16 mouse cellular contexts compared by ENCODE assay signal in genomic region chr4:119427680-119428079, GRCm38 (mm10). TPM values are rescaled to one million over a fixed set of nuclear protein-coding genes. Genes with fewer than 3 reads are reported as not detected.
DNase-seq lines count a peak whose midpoint lies in the region; ATAC-seq and TF ChIP-seq lines count a peak whose summit lies in the region.
"Had no signal": no experiment of that assay in that cellular context is flagged by ENCODE, and none has a peak within 500 bp of the region (broad histone marks: within the 10 kb centered on the region; RNA-seq: fewer than 3 reads in every experiment).

No protein-coding gene starts in this region.

- DNase-seq in heart, postnatal 10 days = peak; percentile 21 to 37
- peak; percentile 83 for DNase-seq in spleen, adult 12 weeks (ENCODE audit: low spot score)
- no peak for DNase-seq in spleen, adult 18-20 months
- DNase-seq in kidney, postnatal 14 days = peak; percentile 66
- peak; percentile 91 to 94 for DNase-seq in spleen, postnatal 4 days (ENCODE audit: low spot score in 2 of 2)
- DNase-seq in forebrain, postnatal 0 days = no peak
- DNase-seq: cerebellum, adult 11 months; gastrocnemius, postnatal 14 days had no signal

- H3K9me3 ChIP-seq in heart, embryonic 11.5 days (replicated peaks; ENCODE audit: control insufficient read depth, low read length) = no peaks in the 10 kb centered on the region
- no peaks in the 10 kb centered on the region for H3K9me3 ChIP-seq in forebrain, postnatal 0 days (ENCODE audit: low read length)
- H3K9me3 ChIP-seq in hindbrain, embryonic 13.5 days = no peaks in the 10 kb centered on the region
- H3K9me3 ChIP-seq: heart, embryonic 12.5 days; midbrain, embryonic 10.5 days; stomach, embryonic 15.5 days had no signal

- ATAC-seq in heart, embryonic 11.5 days (replicated peaks; ENCODE audit: insufficient number of reproducible peaks, low FRiP score, low TSS enrichment) = no peak
- no peak for ATAC-seq in forebrain, postnatal 0 days
- no peak for ATAC-seq in hindbrain, embryonic 13.5 days (ENCODE audit: low FRiP score)
- ATAC-seq: forebrain, embryonic 16.5 days; lung, postnatal 0 days had no signal

- no peak overlapping the region for H3K4me2 ChIP-seq in heart, embryonic 11.5 days
- no peak overlapping the region for H3K4me2 ChIP-seq in forebrain, postnatal 0 days (ENCODE audit: low read depth)
- H3K4me2 ChIP-seq in hindbrain, embryonic 13.5 days = no peak overlapping the region
- H3K4me2 ChIP-seq: heart, embryonic 12.5 days; hindbrain, embryonic 14.5 days; stomach, embryonic 15.5 days had no signal

- intact Hi-C loops in heart, postnatal 10 days (cut with DNase I) = loop anchor here (5.0 kb wide), 1 partner anchor 110 kb away; the partner anchor contains the start of genes Foxj3 and Frg2f1

- no peaks in the 10 kb centered on the region for H3K4me1 ChIP-seq in heart, embryonic 11.5 days (ENCODE audit: control insufficient read depth, insufficient read depth, low read length)
- H3K4me1 ChIP-seq in forebrain, postnatal 0 days (ENCODE audit: insufficient read depth) = 0 out of 2 replicates have a peak, but pooled peaks cover 4% of the 10 kb centered on the region
- H3K4me1 ChIP-seq in hindbrain, embryonic 13.5 days (replicated peaks) = peaks cover 8% of the 10 kb centered on the region

- H3K36me3 ChIP-seq in heart, embryonic 11.5 days (ENCODE audit: control insufficient read depth, insufficient read depth, low read length) = no peaks in the 10 kb centered on the region
- H3K36me3 ChIP-seq in forebrain, postnatal 0 days (ENCODE audit: insufficient read depth) = no peaks in the 10 kb centered on the region
- H3K36me3 ChIP-seq in hindbrain, embryonic 13.5 days = no peaks in the 10 kb centered on the region
- H3K36me3 ChIP-seq: heart, embryonic 12.5 days; midbrain, embryonic 10.5 days; stomach, embryonic 15.5 days had no signal

- no peak overlapping the region for H3K9ac ChIP-seq in heart, embryonic 11.5 days (ENCODE audit: low read depth, low read length)
- H3K9ac ChIP-seq in forebrain, postnatal 0 days = no peak overlapping the region
- no peak overlapping the region for H3K9ac ChIP-seq in hindbrain, embryonic 13.5 days
- H3K9ac ChIP-seq: heart, embryonic 12.5 days; hindbrain, embryonic 14.5 days; stomach, embryonic 15.5 days had no signal

- no peak overlapping the region for H3K4me3 ChIP-seq in heart, embryonic 11.5 days (ENCODE audit: low read depth, low read length)
- no peak overlapping the region for H3K4me3 ChIP-seq in forebrain, postnatal 0 days (ENCODE audit: low read depth, low read length)
- H3K4me3 ChIP-seq in hindbrain, embryonic 13.5 days = no peak overlapping the region
- H3K4me3 ChIP-seq: heart, embryonic 12.5 days; midbrain, embryonic 10.5 days; stomach, embryonic 15.5 days had no signal

- H3K27me3 ChIP-seq in heart, embryonic 11.5 days (ENCODE audit: control insufficient read depth, insufficient read depth, low read length) = no peaks in the 10 kb centered on the region
- H3K27me3 ChIP-seq in forebrain, postnatal 0 days (ENCODE audit: insufficient read depth, low read length) = no peaks in the 10 kb centered on the region; the same call in 1 of the 2 replicates
- peaks cover 24% of the 10 kb centered on the region; the same call in 1 of the 2 replicates for H3K27me3 ChIP-seq in hindbrain, embryonic 13.5 days
- H3K27me3 ChIP-seq: heart, embryonic 12.5 days; stomach, embryonic 15.5 days had no signal

- TF ChIP-seq CTCF in forebrain, postnatal 0 days (IDR thresholded peaks at IDR 0.05; ENCODE audit: low read depth) = no peak

- WGBS in heart, embryonic 11.5 days (ENCODE audit: insufficient replicate concordance) = 43% methylated on average over 2 of the region's 2 CpGs
- 55% methylated on average over 2 of the region's 2 CpGs for WGBS in forebrain, postnatal 0 days
- 40% methylated on average over 2 of the region's 2 CpGs for WGBS in hindbrain, embryonic 13.5 days

- H3K27ac ChIP-seq in heart, embryonic 11.5 days (ENCODE audit: low read depth, low read length) = no peak overlapping the region
- no peak overlapping the region for H3K27ac ChIP-seq in forebrain, postnatal 0 days (ENCODE audit: low read depth, low read length)
- H3K27ac ChIP-seq in hindbrain, embryonic 13.5 days = no peak overlapping the region
- H3K27ac ChIP-seq: hindbrain, embryonic 14.5 days; midbrain, embryonic 10.5 days; stomach, embryonic 15.5 days had no signal

RNA-seq across cellular contexts. Expression of gene Zmynd12, which starts 5.1 kb away (rescaled TPM):
- not detected for total RNA-seq in heart, postnatal 10 days (2021)
- not detected in 2 replicates for polyA plus RNA-seq in heart, embryonic 11.5 days (2014; fragmentation: Nextera tagmentation; extraction: Ambion mirVana)
- 0.33 and 0.77 TPM in 2 replicates for total RNA-seq in forebrain, postnatal 0 days (2014; rRNA removed)
- polyA plus RNA-seq in forebrain, postnatal 0 days (2015; fragmentation: Nextera tagmentation; extraction: Ambion mirVana) = 0.82 and 1.1 TPM in 2 replicates
- polyA plus RNA-seq in hindbrain, embryonic 13.5 days (2015; fragmentation: Nextera tagmentation; extraction: Ambion mirVana) = 0.40 and 0.44 TPM in 2 replicates
- polyA plus RNA-seq: heart, embryonic 12.5 days; midbrain, embryonic 10.5 days had no signal

RNA-seq across cellular contexts. Expression of gene Ppcs, which starts 5.5 kb away (rescaled TPM):
- 10 to 100 TPM in 1 of 2 experiments, 1 to 10 TPM in 1; 9.6 to 17.0 TPM for total RNA-seq in heart, postnatal 10 days (2021)
- 26.6 and 27.1 TPM in 2 replicates for polyA plus RNA-seq in heart, embryonic 11.5 days (2014; fragmentation: Nextera tagmentation; extraction: Ambion mirVana)
- total RNA-seq in forebrain, postnatal 0 days (2014; rRNA removed) = 13.5 and 16.3 TPM in 2 replicates
- polyA plus RNA-seq in forebrain, postnatal 0 days (2015; fragmentation: Nextera tagmentation; extraction: Ambion mirVana) = 20.6 and 20.9 TPM in 2 replicates
- 21.5 and 21.8 TPM in 2 replicates for polyA plus RNA-seq in hindbrain, embryonic 13.5 days (2015; fragmentation: Nextera tagmentation; extraction: Ambion mirVana)

RNA-seq across cellular contexts. Expression of gene Ccdc30, which starts 12.4 kb away (rescaled TPM):
- under 1 TPM; 0.35 to 0.65 TPM for total RNA-seq in heart, postnatal 10 days (2021)
- 3.9 and 4.0 TPM in 2 replicates for polyA plus RNA-seq in heart, embryonic 11.5 days (2014; fragmentation: Nextera tagmentation; extraction: Ambion mirVana)
- 15.1 and 16.7 TPM in 2 replicates for total RNA-seq in forebrain, postnatal 0 days (2014; rRNA removed)
- 19.2 and 23.0 TPM in 2 replicates for polyA plus RNA-seq in forebrain, postnatal 0 days (2015; fragmentation: Nextera tagmentation; extraction: Ambion mirVana)
- 18.4 and 20.2 TPM in 2 replicates for polyA plus RNA-seq in hindbrain, embryonic 13.5 days (2015; fragmentation: Nextera tagmentation; extraction: Ambion mirVana)

Comparison
In these comparisons a context has a peak if more than half of its experiments do, and no peak if none do; other contexts are left out.
1. DNase-seq: peak in heart, postnatal 10 days (2 of 2), spleen, adult 12 weeks (single experiment), kidney, postnatal 14 days (single experiment) and spleen, postnatal 4 days (2 of 2); none in spleen, adult 18-20 months (0 of 2) and forebrain, postnatal 0 days (single experiment).